Mouse (Mus musculus) heart, embryonic 14.5 days (tissue): ENCODE measurements around the gene Tnfaip2. TPM values are rescaled to one million over a fixed set of nuclear protein-coding genes. Genes with fewer than 3 reads are reported as not detected.

Experiments
- ATAC-seq: fragments of 200-750 bp; cut with Nextera tagmentation; 2 replicates; pipeline ENCODE4 v1.8.0; 2017; ENCODE audit warnings: low read depth, moderate TSS enrichment; ENCODE audit not compliant: insufficient number of reproducible peaks, insufficient read depth, low FRiP score
- H3K27ac ChIP-seq, 2 experiments: fragments of 200-500 bp in 1 of 2; fragments of 300-500 bp in 1 of 2; sonication (generic) in 1 of 2; replicated peaks in 1 of 2; 2 replicates each; pipeline ENCODE4 v1.5.1; 2012 to 2014; ENCODE audit warnings: low read depth in 2 of 2, low read length in 2 of 2, control low read depth in 1 of 2, mild to moderate bottlenecking in 1 of 2, mixed read lengths in 1 of 2; ENCODE audit not compliant: control insufficient read depth in 1 of 2, insufficient read depth in 1 of 2
- H3K27me3 ChIP-seq: fragments of 300-500 bp; sonication (generic); 2 replicates; pipeline ENCODE4 v1.6.1; 2014; ENCODE audit warnings: mild to moderate bottlenecking, low read length, control low read depth; ENCODE audit not compliant: control insufficient read depth, insufficient read depth
- H3K36me3 ChIP-seq: fragments of 300-500 bp; sonication (generic); 2 replicates; pipeline ENCODE4 v1.6.1; 2014; ENCODE audit warnings: mild to moderate bottlenecking, control low read depth, low read length, mixed read lengths; ENCODE audit not compliant: control insufficient read depth, insufficient read depth
- H3K4me1 ChIP-seq, 2 experiments: fragments of 200-500 bp in 1 of 2; fragments of 300-500 bp in 1 of 2; sonication (generic) in 1 of 2; 2 replicates each; pipeline ENCODE4 v1.6.1; 2012 to 2014; ENCODE audit warnings: low read length in 2 of 2, control low read depth in 1 of 2, mixed read lengths in 1 of 2; ENCODE audit not compliant: control insufficient read depth in 2 of 2, insufficient read depth in 2 of 2
- H3K4me2 ChIP-seq: fragments of 300-500 bp; sonication (generic); 2 replicates; pipeline ENCODE4 v1.6.1; 2014; ENCODE audit warnings: mild to moderate bottlenecking, low read length
- H3K4me3 ChIP-seq, 2 experiments: fragments of 200-500 bp in 1 of 2; fragments of 300-500 bp in 1 of 2; sonication (generic) in 1 of 2; 2 replicates each; pipeline ENCODE4 v1.5.1; 2012 to 2014; ENCODE audit warnings: low read length in 2 of 2, mild to moderate bottlenecking in 2 of 2, control low read depth in 1 of 2, low read depth in 1 of 2, moderate library complexity in 1 of 2; ENCODE audit not compliant: control insufficient read depth in 1 of 2, insufficient read depth in 1 of 2
- H3K9ac ChIP-seq: fragments of 300-500 bp; sonication (generic); 2 replicates; pipeline ENCODE4 v1.6.1; 2014; ENCODE audit warnings: mild to moderate bottlenecking, low read length
- H3K9me3 ChIP-seq: fragments of 300-500 bp; sonication (generic); 2 replicates; pipeline ENCODE4 v1.6.1; 2016; ENCODE audit warnings: low read length, control low read depth; ENCODE audit not compliant: control insufficient read depth
- WGBS: fragments of 180-500 bp; shearing (Covaris S2); extraction: QIAGEN DNeasy Blood & Tissue Kit; methylation state at CpG from one replicate; pipeline ENCODE4 v1.1.7; 2014; 5-methylcytosine and 5-hydroxymethylcytosine counted together
- polyA plus RNA-seq: library from polyadenylated mRNA; unstranded; fragments of >200 nt; fragmentation: Nextera tagmentation; extraction: Ambion mirVana; gene quantifications from 2 replicates; pipeline ENCODE4 v1.2.1, GENCODE M21; 2014

The Tnfaip2 gene
- polyA plus RNA-seq, 1 experiment from 2014 or later, result 5.5 TPM

DNA sequence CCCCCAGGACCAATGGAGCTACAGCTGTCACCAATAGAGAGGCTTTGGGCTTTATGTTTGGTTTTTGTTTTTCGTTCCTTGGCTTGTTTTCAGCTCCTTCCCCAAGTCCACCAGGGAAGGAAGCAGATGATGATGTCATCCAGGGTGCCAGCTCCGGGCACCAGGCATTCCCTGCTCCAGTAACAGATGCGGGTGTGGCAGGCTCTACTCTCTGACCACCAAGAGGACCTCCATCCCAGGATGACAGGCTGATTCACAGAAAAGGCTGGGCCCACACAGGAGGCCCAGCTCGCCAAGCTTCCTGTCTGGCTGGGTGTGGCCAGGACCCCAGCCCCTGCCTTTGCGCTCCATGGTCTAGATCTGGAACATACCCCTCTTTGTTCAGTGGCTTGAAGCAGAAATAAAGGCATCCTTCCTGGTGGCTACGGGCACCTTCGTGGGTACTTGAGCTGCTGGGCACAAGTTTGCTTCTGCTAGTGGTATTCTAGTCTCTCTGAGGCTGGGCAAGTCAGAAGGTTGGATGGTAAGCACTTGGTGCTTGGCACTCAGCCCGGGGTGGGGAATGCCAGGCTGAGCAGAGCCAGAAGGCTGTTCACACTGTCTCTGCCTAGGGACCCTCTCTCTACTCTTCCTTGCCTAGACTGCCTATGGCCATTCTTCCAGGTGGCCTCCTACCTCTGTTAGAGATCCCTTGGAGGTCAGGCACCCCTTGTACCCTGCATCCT is 30.5 kb upstream of the Tnfaip2 start:
- Histone ChIP-seq H3K9me3 (no peaks in the 10 kb centered on the region), H3K27ac (no peak overlapping the region), H3K9ac (no peak overlapping the region), H3K4me2 (no peak overlapping the region), H3K4me1 (peaks cover 18 to 28% of the 10 kb centered on the region in 2 experiments), H3K4me3 (no peak overlapping the region), H3K36me3 (no peaks in the 10 kb centered on the region), H3K27me3 (peaks cover 28% of the 10 kb centered on the region)
- 73% methylated on average over 8 of the region's 8 CpGs for WGBS
- ATAC-seq, result no peak

DNA sequence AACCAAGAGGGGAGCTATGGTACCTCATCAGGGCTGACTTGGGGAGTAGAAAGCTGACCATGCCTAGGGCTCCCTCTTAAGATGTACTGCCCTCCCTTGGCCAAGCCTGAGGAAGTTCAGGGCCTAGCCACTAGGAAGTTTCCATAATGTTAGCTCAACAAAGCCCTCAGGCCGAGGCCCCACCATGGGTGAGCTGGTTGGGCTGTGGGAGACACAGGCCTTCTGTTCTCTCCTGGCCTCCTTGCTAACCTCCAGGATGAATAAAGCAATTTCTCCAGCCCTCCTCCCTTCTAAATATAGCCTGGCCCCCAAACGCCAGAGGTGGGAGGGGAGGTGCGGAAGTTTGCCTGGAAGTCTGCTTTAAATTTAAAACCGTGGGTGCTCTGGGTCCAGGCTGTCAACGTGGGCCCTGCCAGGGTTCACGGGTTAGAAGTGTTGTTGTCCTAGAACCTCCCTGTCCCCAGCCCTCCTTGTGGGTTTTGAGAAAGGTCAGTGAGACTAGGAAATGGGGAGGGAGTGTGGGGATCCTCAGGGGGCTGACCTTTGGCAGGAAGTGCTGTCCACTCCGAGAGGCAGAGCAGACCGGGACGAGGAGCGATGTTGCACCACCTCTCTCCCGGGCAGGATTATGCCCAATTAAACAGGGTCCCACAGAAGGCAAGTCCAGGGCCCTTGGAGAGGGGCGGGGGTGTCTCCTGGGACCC is 29.5 kb upstream of the Tnfaip2 start:
- Histone ChIP-seq H3K27me3 (peaks cover 20% of the 10 kb centered on the region), H3K4me2 (peak overlapping the region; percentile 77), H3K4me1 (peaks cover 25 to 35% of the 10 kb centered on the region in 2 experiments), H3K9me3 (no peaks in the 10 kb centered on the region), H3K9ac (peak overlapping the region; percentile 68), H3K4me3 (peak overlapping the region; percentile 43 to 47), H3K36me3 (no peaks in the 10 kb centered on the region), H3K27ac (peak overlapping the region; percentile 57 to 87)
- WGBS, result 6% methylated on average over 12 of the region's 12 CpGs
- ATAC-seq, result peak; percentile 41; the same call in 1 of the 2 replicates

DNA sequence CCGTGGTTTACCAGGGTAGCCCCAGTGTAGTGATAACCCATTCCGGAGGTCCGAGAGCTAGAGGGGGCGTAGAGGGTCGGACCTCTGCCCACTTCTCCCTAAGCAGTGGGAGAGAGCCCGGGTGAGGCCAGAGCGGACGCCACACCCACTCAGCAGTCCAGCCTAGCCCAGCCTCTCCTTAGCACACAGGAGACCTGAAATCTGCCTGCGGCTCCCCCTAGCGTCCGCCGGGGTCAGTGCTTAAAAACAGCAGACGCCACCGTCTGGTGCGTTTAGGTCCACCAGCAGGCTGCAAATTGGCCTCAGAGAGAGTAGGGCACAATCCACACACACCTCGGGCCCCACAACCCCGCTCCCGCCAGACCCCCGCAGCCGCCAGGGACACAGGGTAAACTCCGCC is 29.0 kb upstream of the Tnfaip2 start:
- Histone ChIP-seq H3K36me3 (no peaks in the 10 kb centered on the region), H3K27me3 (peaks cover 16% of the 10 kb centered on the region), H3K9me3 (no peaks in the 10 kb centered on the region), H3K4me2 (peak overlapping the region; percentile 77), H3K4me1 (peaks cover 25 to 36% of the 10 kb centered on the region in 2 experiments), H3K27ac (peak overlapping the region; percentile 57 to 87), H3K4me3 (peak overlapping the region; percentile 43 to 47), H3K9ac (peak overlapping the region; percentile 68)
- WGBS, result under 1% methylated on average over 21 of the region's 21 CpGs
- ATAC-seq, result peak; percentile 74

DNA sequence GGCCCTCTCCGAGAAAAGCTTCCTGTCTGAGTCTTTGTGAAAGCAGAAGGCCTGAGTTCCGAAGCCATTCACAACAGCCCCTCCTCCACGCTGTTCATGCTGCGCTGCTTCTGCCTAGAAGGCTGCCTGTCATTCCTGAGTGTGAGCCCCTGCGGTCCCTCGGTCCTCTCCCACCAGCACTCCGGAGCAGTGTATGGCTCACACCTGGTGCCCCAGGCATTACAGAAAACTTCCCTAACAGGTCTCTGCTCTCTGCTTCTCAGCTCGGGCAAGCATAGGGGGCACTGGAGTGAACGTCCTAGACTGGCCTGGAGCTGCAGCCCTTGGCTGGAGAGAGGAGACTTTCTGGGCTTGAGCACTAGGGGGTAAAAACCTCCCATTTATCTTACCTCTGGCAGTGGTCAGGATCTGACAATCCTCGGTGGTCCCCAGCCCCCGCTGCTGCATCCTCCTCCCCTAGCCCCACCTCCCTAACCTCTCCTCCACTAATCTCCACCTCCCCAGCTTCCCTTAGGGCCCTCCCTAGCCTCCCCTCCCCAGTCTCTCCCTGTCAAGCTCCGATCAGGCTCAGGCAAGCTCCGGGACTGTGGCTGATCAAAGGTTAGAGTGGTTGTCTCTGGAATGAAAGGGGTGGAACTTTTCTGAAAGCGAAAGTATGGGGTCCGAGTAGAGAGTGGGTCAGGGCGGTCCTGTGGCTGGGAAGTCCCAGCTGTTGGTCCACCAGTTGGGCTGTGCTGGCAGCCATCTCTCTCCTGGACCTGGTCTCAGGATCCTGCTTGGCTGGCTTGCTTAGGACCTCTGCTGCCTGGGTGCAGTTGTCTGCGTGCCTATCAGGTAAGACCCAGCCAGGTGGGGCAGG is 25.1 kb upstream of the Tnfaip2 start, which contains the start of gene Exoc3l4:
Exoc3l4 (plus strand) TSS at position 97 of the 859 bp plus-strand sequence.
- Histone ChIP-seq H3K9me3 (no peaks in the 10 kb centered on the region), H3K4me1 (peaks cover 36 to 49% of the 10 kb centered on the region in 2 experiments), H3K4me2 (peak within 1 kb of the TSS; percentile 80), H3K27me3 (peaks cover 6% of the 10 kb centered on the region), H3K9ac (peak within 1 kb of the TSS; percentile 66), H3K36me3 (no peaks in the 10 kb centered on the region), H3K4me3 (peak within 1 kb of the TSS; percentile 24 to 32), H3K27ac (0 out of 4 replicates have a peak within 1 kb of the TSS, but pooled peaks of 1 of the 2 experiments have one; percentile 19)
- 6% methylated on average over 17 of the region's 17 CpGs for WGBS
- ATAC-seq, result no peak; the same call in 1 of the 2 replicates

DNA sequence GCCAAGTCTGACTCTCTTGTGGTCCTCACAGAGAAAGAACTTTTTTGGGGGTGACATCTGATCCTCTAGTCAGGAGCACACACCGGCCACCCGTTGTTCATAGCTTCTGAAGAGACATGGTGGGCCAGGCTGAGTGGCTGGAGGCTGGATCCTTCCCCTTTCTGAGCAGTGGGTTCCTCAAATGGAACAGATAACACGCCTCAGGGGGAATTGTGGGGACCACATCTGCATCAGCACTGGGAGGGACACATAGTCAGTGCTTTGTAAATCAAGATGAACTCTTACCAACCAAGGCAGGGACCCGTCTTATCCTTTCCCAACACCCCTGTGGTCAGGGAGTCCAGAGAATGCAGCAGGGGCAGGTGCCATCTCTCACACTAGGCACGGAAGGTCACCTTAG is 22.4 kb upstream of the Tnfaip2 start:
- no peak overlapping the region for H3K4me3 ChIP-seq
- no peak overlapping the region for H3K4me2 ChIP-seq
- H3K36me3 ChIP-seq, result no peaks in the 10 kb centered on the region
- 71% methylated on average over 5 of the region's 5 CpGs for WGBS
- no peak for ATAC-seq
- no peaks in the 10 kb centered on the region for H3K9me3 ChIP-seq
- peaks cover 34% of the 10 kb centered on the region for H3K27me3 ChIP-seq
- H3K4me1 ChIP-seq, result peaks cover 24 to 38% of the 10 kb centered on the region in 2 experiments
- no peak overlapping the region for H3K9ac ChIP-seq
- H3K27ac ChIP-seq, result no peak overlapping the region

DNA sequence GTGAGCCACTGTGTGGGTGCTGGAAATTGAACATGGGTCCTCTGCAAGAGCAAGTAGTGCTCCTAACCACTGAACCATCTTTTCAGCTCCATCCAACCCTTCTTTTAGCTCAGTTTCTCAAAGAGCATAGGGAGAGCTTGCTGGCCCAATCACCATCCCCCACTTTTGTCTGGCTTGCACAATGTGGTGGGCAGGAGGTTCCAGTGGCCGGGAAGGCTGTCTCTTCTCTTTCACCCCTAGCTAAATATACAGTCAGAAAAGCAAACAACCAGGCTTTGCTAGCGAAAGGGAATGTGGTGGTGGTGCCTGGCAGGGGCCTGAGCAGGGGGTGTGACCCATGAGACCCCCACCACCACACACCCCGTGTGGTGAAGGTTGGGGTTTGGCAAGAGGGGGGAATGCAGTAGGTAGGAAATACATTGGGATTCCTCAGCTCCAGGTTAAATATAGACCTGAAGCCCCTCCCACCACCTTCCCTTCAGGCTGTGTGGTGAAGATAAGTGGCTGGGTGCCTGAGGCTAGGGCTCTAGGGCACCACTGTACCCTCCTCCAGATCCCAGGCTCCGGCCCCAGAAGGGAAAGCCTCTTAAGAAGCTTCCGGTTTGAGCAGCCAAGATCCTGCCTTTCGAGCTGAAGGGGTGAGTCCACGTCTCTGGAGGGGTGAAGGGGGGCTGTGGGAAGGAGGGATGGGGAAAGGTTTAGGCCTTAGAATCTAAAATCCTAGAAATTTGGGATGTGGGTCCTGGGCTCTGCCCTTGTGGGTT is 21.1 kb upstream of the Tnfaip2 start:
- WGBS, result 13% methylated on average over 7 of the region's 7 CpGs

More for the DNA sequence above, 21.1 kb upstream of the Tnfaip2 start:
- H3K9me3 ChIP-seq, result no peaks in the 10 kb centered on the region
- no peak overlapping the region for H3K4me3 ChIP-seq
- H3K9ac ChIP-seq, result peak overlapping the region; percentile 46; the same call in 1 of the 2 replicates
- peaks cover 42% of the 10 kb centered on the region for H3K27me3 ChIP-seq
- peaks cover 24 to 38% of the 10 kb centered on the region in 2 experiments for H3K4me1 ChIP-seq
- H3K4me2 ChIP-seq, result peak overlapping the region; percentile 46
- no peaks in the 10 kb centered on the region for H3K36me3 ChIP-seq
- 0 out of 2 replicates have a peak, but pooled peaks have one; percentile 14 for ATAC-seq
- peak overlapping the region in 1 of 2 experiments; percentile 41; a peak in 3 of 4 replicates for H3K27ac ChIP-seq
